Mouse (Mus musculus) mesoderm, embryonic 11.5 days (tissue): Measurements from ENCODE around the gene Capza2.

ENCODE experiments used
- DNase-seq: peaks from one replicate; pipeline ENCODE4 v3.0.0-alpha.2; 2012; ENCODE audit warnings: low read depth, low spot score

Gene Capza2

GRCm38 (mm10) chr6:17705973-17706372 lies 69.9 kb downstream of the Capza2 start:
- DNase-seq = no peak
